Mouse (Mus musculus) megakaryocyte progenitor cell, adult 5-6 weeks (primary cell): Measurements from ENCODE around the gene Sgms1. TPM values are rescaled to one million over a fixed set of nuclear protein-coding genes. Genes with fewer than 3 reads are reported as not detected.
A peak's percentile ranks its signal among the peaks of the same experiment; 100 is the strongest.
"Not testable (repeated sequence)": the region's sequence is repeated elsewhere in the genome, so short reads cannot be mapped to it uniquely, and the experiment has no call there.

ENCODE experiments used
- ATAC-seq: replicated peaks from 2 replicates; pipeline ENCODE4 v1.8.0; 2016; ENCODE audit warnings: mild to moderate bottlenecking, moderate TSS enrichment, inconsistent platforms; ENCODE audit not compliant: poor library complexity
- total RNA-seq, 2 experiments: library from RNA; stranded (forward) in 1 of 2; stranded (reverse) in 1 of 2; fragments of 157-497, 149-512 nt in 1 of 2; fragments of 200-1000 nt in 1 of 2; gene quantifications; 2 replicates each; pipeline versions ENCODE4 v1.2.3 to v1.2.4; 2015 to 2017

Gene Sgms1
- total RNA-seq, 2 experiments from 2014 or later, result 21.5 to 24.8 TPM

GRCm38 (mm10) chr19:32166823-32167605 is 222.5 kb downstream of the Sgms1 start:
- no peak for ATAC-seq

DNA sequence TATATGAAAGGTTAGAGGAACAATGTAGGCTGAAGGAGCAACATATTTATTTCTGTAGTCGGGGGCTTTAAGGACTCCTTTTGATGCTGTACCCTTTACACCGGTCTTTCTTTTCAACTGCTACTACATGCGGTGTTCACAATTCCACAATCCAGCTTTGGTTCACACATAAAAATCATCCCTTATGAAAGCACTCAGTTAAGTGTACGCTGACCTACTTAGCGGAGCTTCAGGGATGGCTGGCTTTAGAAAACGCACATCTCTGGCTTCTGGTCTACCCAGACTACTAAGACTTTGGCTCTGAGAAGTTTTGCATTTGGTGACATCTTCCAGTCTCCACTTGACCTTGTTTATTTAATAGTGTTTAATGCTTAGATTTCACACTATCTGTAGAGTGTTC is 223.8 kb downstream of the Sgms1 start:
- ATAC-seq, result no peak

- no peak for ATAC-seq
These were observed 225.4 kb downstream of the Sgms1 start for GRCm38 (mm10) chr19:32164128-32164527.

GRCm38 (mm10) chr19:32159944-32160343 is 229.6 kb downstream of the Sgms1 start:
- ATAC-seq, result 0 out of 2 replicates have a peak, but pooled peaks have one; percentile 29

DNA sequence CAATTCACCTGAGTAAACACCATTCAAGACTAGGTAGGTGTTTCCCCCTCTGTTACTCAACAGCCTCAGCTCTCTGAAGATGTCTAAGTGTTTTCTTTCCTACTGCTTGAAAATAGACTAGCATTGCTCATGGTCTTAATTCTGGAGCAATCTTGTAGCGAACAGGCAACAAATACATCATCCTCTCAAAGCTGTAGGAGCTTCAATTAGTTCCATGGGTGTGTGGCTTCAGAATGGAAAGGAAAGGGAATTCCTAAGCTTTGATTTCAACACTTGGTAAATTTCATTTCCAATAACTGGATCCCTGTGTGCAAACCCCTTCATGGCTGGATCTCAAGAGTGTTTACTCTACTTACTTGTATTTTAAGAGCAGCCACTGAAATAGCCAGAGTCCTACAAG is 230.3 kb downstream of the Sgms1 start:
- no peak for ATAC-seq

DNA sequence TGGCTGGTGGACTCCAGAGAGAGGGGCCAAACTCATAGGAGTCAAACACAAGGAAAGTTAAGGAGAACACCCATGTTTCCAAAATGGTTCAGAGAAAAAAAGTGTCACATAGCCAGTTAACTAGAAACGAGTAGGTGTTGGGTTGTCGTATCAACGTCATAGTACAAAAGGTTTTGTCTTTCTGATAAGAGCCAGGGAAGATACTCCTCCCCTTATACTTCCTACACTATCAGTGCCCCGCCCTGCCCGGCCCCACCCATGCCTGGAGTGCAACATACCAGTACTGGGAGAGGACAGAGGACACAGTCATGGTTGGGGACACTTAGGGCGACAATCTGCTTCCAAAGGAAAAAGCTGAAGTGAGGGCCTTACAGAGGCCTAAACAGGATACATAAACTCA is 232.5 kb downstream of the Sgms1 start:
- peak; percentile 92 for ATAC-seq

DNA sequence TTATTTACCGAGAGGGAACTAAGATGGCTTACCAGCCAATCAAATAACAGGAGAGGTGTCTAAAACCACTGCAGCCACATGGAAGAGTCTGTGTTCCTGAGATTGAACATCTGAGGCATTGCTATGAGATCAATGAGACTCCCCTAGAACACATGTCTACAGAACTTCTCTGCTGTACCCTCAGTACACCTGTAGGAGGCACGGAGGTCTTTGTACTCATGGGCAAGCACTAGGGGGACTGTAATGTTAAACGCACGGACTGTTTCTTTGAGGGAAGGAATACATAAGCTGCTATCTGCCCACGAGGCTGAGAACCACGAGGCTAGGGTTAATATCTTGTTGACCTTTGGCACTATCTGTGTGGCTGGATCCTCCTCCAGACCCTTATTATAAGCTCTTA is 237.0 kb downstream of the Sgms1 start:
- 0 out of 2 replicates have a peak, but pooled peaks have one; percentile 29 for ATAC-seq

DNA sequence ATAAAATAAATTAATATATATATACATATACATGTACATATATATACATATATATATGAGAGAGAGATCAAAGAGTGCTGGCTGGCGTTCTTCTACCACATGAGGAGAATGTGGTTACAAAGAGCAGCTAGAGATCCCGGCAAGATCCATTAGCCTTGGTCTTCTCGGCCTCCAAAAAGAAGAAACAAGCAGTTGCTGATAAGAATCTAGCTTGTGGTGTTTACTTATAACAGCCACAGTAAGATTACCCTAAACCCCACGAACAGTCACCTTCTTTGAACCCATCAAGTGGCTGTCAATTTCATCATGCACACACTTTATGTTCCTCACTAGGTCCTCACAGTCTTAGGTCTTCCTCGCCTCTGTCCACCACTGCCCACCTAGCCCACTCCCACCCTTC is 240.8 kb downstream of the Sgms1 start:
- ATAC-seq, result peak; percentile 48

GRCm38 (mm10) chr19:32142383-32142782 is 247.1 kb downstream of the Sgms1 start:
- no peak for ATAC-seq

- ATAC-seq, result peak; percentile 86
These were observed 251.0 kb downstream of the Sgms1 start for GRCm38 (mm10) chr19:32138361-32139088.

DNA sequence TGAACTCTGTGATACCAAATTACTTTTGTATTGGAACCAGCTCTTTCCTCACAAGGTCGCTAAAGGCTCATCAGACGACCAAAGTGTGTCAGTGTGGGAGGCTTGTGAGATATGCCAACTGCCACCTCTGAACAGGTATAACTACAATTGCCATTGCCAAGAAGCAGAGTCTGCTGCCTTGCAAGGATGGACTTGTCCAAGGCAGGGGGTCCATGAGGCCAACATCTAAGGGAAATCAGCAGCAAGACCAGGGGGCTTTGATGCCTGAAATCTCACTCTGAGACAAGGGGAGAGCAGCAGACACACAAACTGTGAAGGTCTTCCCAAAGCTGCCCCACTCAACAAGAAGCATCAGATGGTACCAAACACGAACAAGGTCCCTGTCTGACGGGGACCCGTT is 251.6 kb downstream of the Sgms1 start:
- no peak for ATAC-seq

GRCm38 (mm10) chr19:32136888-32137625 is 252.5 kb downstream of the Sgms1 start:
- ATAC-seq, result no peak

DNA sequence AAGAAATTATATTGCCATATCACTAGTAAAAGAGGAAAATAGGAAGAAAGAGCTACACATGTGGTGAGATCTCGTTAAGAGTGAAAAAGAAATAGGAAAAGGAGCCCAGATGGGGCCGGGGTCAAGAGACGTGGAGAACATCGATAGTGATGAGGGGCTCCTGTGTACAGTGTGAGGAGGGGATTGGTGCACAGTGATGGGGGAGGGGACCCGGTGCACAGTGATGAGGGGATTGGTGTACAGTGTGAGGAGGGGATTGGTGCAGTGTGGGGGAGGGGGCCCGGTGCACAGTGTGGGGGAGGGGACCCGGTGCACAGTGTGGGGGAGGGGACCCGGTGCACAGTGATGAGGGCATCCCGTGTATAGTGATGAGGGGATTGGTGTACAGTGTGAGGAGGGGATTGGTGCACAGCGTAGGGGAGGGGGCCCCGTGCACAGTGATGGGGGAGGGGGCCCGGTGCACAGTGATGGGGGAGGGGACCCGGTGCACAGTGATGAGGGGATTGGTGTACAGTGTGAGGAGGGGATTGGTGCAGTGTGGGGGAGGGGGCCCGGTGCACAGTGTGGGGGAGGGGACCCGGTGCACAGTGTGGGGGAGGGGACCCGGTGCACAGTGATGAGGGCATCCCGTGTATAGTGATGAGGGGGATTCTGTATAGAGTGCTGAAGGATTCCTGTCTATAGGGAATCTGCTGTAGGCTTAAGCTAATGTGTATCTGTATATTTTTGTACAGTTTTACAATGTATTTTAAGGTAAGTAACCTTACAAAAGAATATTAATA is 257.6 kb downstream of the Sgms1 start:
- ATAC-seq, result not testable (repeated sequence)

DNA sequence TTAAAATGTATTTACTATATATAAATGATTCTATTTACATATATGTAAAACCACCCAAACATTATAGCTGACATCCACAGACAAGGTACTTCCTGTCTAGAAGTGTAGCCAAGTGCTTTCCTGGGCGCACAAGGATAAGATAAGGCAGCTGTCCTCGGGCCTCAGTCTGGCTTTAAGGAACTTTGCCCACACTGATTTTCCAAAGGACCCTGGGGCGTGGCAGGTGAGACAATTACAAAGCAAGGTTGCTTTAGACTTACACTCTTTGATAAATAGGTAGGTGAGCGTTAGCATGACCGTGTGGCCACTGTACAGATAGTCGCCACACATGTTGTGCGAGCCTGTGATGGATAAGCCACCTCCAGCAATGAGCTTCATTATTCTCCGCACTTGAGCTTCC is 260.2 kb downstream of the Sgms1 start:
- no peak for ATAC-seq

GRCm38 (mm10) chr19:32127180-32127850 is 262.2 kb downstream of the Sgms1 start:
- peak; percentile 76 for ATAC-seq

DNA sequence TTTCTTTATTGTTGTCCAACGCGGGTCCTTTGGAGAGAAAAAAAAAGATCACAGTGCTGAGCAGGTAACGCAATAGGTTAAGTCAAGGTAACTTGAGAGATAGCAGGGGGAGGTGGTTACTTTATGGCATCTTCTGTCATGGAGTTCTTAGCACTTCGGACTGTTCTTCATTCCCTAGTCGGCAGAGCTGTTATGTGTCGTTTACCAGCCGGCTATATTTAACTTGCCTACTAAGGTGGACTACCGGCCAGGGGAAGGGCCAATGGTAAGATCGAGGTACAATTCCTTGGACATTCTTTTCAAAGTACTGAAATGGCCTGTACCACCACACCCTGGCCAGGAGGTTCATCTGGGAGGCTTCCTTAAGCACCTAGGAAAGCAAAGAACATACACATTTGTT is 265.4 kb downstream of the Sgms1 start:
- ATAC-seq, result no peak

GRCm38 (mm10) chr19:32123196-32123595 is 266.3 kb downstream of the Sgms1 start:
- ATAC-seq, result no peak

- peak; percentile 37; the same call in 1 of the 2 replicates for ATAC-seq
These were observed 268.7 kb downstream of the Sgms1 start for GRCm38 (mm10) chr19:32120798-32121197.

- no peak for ATAC-seq
These were observed 269.8 kb downstream of the Sgms1 start for GRCm38 (mm10) chr19:32119666-32120065.

- no peak for ATAC-seq
These were observed 271.0 kb downstream of the Sgms1 start for GRCm38 (mm10) chr19:32118496-32118895.
